Mouse (Mus musculus) erythroblast, embryonic 14.5 days (primary cell): ENCODE data around the gene Ctns.

Source experiments
- GATA1 ChIP-seq: IDR thresholded peaks from 2 replicates; pipeline ENCODE4 v1.6.1; 2012; ENCODE audit warnings: low read length, inconsistent platforms, mixed read lengths
- TAL1 ChIP-seq: IDR thresholded peaks from 3 replicates; pipeline ENCODE4 v1.6.1; 2012; ENCODE audit warnings: low read length, inconsistent platforms, mixed read lengths

DNA sequence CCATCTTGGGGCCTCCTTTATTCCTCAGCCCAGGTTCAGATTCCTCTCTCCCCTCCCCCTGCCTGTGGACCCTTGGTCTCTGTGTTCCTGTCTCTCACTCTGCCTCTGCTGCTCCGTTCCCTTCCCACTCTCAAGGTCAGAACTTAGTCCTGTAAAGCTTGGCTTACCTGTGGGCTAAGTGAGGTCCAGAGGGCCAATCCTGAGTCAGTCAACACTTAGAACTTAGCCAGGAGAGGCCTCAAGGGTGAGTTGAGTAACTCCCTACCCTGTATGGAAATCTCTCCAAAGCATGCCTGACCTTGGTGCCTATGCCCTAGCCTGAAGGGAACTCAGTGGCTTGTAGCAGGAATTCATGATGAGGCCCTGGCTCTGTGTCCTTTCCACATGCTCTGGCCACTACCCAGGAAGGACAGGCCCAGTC, 54.6 kb downstream of the Ctns start:
- TF ChIP-seq TAL1 (no peak), GATA1 (no peak)
